In the genomic region with DNA sequence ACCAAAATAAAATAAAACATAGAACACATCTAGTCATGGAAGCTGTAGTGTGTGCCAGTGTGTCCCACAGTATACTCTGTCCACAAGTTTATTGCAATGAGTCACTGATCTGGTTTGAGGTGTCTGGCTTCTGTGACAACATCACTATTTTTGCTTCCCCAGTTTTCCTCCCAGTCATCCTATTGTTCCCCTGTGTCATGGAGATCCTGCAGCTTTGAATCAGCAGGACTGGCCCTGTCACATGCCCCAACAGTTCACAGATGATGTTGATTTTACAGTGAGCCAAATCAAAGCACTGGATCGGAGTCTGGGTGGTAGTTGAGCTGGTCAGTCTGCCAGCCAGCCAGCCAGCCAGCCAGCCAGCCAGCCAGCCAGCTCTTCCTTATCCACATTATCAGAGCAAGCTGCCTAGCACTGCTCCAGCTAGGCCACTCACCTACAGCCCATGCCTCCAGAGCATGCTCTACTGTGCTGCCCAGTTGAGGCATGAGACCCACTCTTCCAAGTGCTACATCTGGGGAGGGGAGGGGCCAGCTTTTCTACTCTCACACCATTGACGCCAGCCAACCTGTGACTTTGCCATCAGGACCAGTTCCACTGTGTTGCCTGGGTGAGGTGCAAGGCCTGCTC, we compare ENCODE assay signal across 21 mouse cellular contexts.
DNase-seq lines count a peak whose midpoint lies in the region; ATAC-seq and TF ChIP-seq lines count a peak whose summit lies in the region.
"Had no signal": no experiment of that assay in that cellular context is flagged by ENCODE, and none has a peak within 500 bp of the region (broad histone marks: within the 10 kb centered on the region; RNA-seq: fewer than 3 reads in every experiment).

No protein-coding gene starts in this region.

- H3K4me1 ChIP-seq in hindbrain, embryonic 16.5 days (ENCODE audit: control insufficient read depth, insufficient read depth, low read depth, low read length), result no peaks in the 10 kb centered on the region
- H3K4me1 ChIP-seq in hindbrain, embryonic 12.5 days, result no peaks in the 10 kb centered on the region
- H3K4me1 ChIP-seq in midbrain, embryonic 12.5 days, result 0 out of 2 replicates have a peak, but pooled peaks cover 3% of the 10 kb centered on the region
- no peaks in the 10 kb centered on the region for H3K4me1 ChIP-seq in midbrain, postnatal 0 days (ENCODE audit: insufficient read depth, low read length)
- H3K4me1 ChIP-seq: heart, embryonic 12.5 days; neural tube, embryonic 13.5 days had no signal

- DNase-seq in midbrain, postnatal 0 days (ENCODE audit: low spot score), result no peak
- peak; percentile 53 for DNase-seq in MN1 (ENCODE audit: low spot score)
- peak; percentile 16 for DNase-seq in fibroblast of lung, adult 2 months (ENCODE audit: low read depth)
- DNase-seq in adrenal gland, adult (ENCODE audit: inconsistent age in 2 of 2, low spot score in 1 of 2), result no peak
- DNase-seq: adrenal gland, postnatal 14 days; cerebellum, adult 2 months; kidney, postnatal 36 days; layer of hippocampus, adult 9-11 months; liver; lung, adult 18-20 months; lung, postnatal 36 days; thymus, postnatal 25 days had no signal

- WGBS in hindbrain, embryonic 16.5 days, result 72% methylated on average over 2 of the region's 2 CpGs
- 71% methylated on average over 2 of the region's 2 CpGs for WGBS in hindbrain, embryonic 12.5 days
- 81% methylated on average over 2 of the region's 2 CpGs for WGBS in midbrain, embryonic 12.5 days
- WGBS in midbrain, postnatal 0 days, result 86% methylated on average over 2 of the region's 2 CpGs

- ATAC-seq in hindbrain, embryonic 16.5 days, result peak; percentile 52; the same call in 1 of the 2 replicates
- no peak for ATAC-seq in hindbrain, embryonic 12.5 days (ENCODE audit: low FRiP score)
- ATAC-seq in midbrain, embryonic 12.5 days (ENCODE audit: low FRiP score, low read depth), result 0 out of 2 replicates have a peak, but pooled peaks have one; percentile 56
- ATAC-seq in midbrain, postnatal 0 days (ENCODE audit: low FRiP score), result no peak
- no peak for ATAC-seq in CD4-positive, CD25-positive, alpha-beta regulatory T cell, adult 4 months
- ATAC-seq: forebrain, embryonic 16.5 days; intestine, embryonic 16.5 days had no signal

- no peaks in the 10 kb centered on the region for H3K9me3 ChIP-seq in hindbrain, embryonic 16.5 days (ENCODE audit: control insufficient read depth, low read length)
- no peaks in the 10 kb centered on the region for H3K9me3 ChIP-seq in hindbrain, embryonic 12.5 days (replicated peaks)
- no peaks in the 10 kb centered on the region for H3K9me3 ChIP-seq in midbrain, embryonic 12.5 days
- no peaks in the 10 kb centered on the region for H3K9me3 ChIP-seq in midbrain, postnatal 0 days (ENCODE audit: low read length)
- H3K9me3 ChIP-seq: heart, embryonic 12.5 days; neural tube, embryonic 13.5 days had no signal

- no peak overlapping the region for H3K4me2 ChIP-seq in hindbrain, embryonic 16.5 days (ENCODE audit: low read length)
- no peak overlapping the region for H3K4me2 ChIP-seq in hindbrain, embryonic 12.5 days (replicated peaks)
- no peak overlapping the region for H3K4me2 ChIP-seq in midbrain, embryonic 12.5 days (replicated peaks)
- H3K4me2 ChIP-seq in midbrain, postnatal 0 days (ENCODE audit: low read depth, low read length, poor library complexity, severe bottlenecking), result no peak overlapping the region
- H3K4me2 ChIP-seq: heart, embryonic 12.5 days; neural tube, embryonic 13.5 days had no signal

- TF ChIP-seq CTCF in midbrain, postnatal 0 days (IDR thresholded peaks at IDR 0.05), result no peak

- H3K36me3 ChIP-seq in hindbrain, embryonic 16.5 days (ENCODE audit: control insufficient read depth, insufficient read depth, low read length), result no peaks in the 10 kb centered on the region
- H3K36me3 ChIP-seq in hindbrain, embryonic 12.5 days, result no peaks in the 10 kb centered on the region
- no peaks in the 10 kb centered on the region for H3K36me3 ChIP-seq in midbrain, embryonic 12.5 days
- H3K36me3 ChIP-seq in midbrain, postnatal 0 days (ENCODE audit: insufficient read depth, low read length), result no peaks in the 10 kb centered on the region
- H3K36me3 ChIP-seq: heart, embryonic 12.5 days; neural tube, embryonic 13.5 days had no signal

- no peaks in the 10 kb centered on the region for H3K27me3 ChIP-seq in hindbrain, embryonic 16.5 days (replicated peaks; ENCODE audit: control insufficient read depth, insufficient read depth, low read length)
- no peaks in the 10 kb centered on the region for H3K27me3 ChIP-seq in hindbrain, embryonic 12.5 days
- H3K27me3 ChIP-seq in midbrain, embryonic 12.5 days, result no peaks in the 10 kb centered on the region
- no peaks in the 10 kb centered on the region for H3K27me3 ChIP-seq in midbrain, postnatal 0 days (ENCODE audit: insufficient read depth, low read length)
- H3K27me3 ChIP-seq: CH12.LX; heart, embryonic 12.5 days; neural tube, embryonic 13.5 days had no signal

- no peak overlapping the region for H3K27ac ChIP-seq in hindbrain, embryonic 16.5 days (ENCODE audit: low read depth, low read length)
- H3K27ac ChIP-seq in hindbrain, embryonic 12.5 days, result no peak overlapping the region
- H3K27ac ChIP-seq in midbrain, embryonic 12.5 days (replicated peaks), result no peak overlapping the region
- no peak overlapping the region for H3K27ac ChIP-seq in midbrain, postnatal 0 days (ENCODE audit: low read depth, low read length)
- H3K27ac ChIP-seq: neural tube, embryonic 13.5 days had no signal

- H3K9ac ChIP-seq in hindbrain, embryonic 16.5 days (ENCODE audit: low read depth, low read length), result no peak overlapping the region
- no peak overlapping the region for H3K9ac ChIP-seq in hindbrain, embryonic 12.5 days
- H3K9ac ChIP-seq in midbrain, embryonic 12.5 days (replicated peaks), result no peak overlapping the region
- H3K9ac ChIP-seq in midbrain, postnatal 0 days (replicated peaks; ENCODE audit: low read length, poor library complexity, severe bottlenecking), result no peak overlapping the region
- H3K9ac ChIP-seq: heart, embryonic 12.5 days; neural tube, embryonic 13.5 days had no signal

- H3K4me3 ChIP-seq in hindbrain, embryonic 16.5 days (ENCODE audit: low read length), result no peak overlapping the region
- no peak overlapping the region for H3K4me3 ChIP-seq in hindbrain, embryonic 12.5 days
- H3K4me3 ChIP-seq in midbrain, embryonic 12.5 days, result no peak overlapping the region
- no peak overlapping the region for H3K4me3 ChIP-seq in midbrain, postnatal 0 days (ENCODE audit: low read depth, low read length)
- H3K4me3 ChIP-seq: heart, embryonic 12.5 days; neural tube, embryonic 13.5 days had no signal

Comparison
In these comparisons a context has a peak if more than half of its experiments do, and no peak if none do; other contexts are left out.
1. ATAC-seq: peak in hindbrain, embryonic 16.5 days (single experiment) and midbrain, embryonic 12.5 days (single experiment); none in hindbrain, embryonic 12.5 days (single experiment), midbrain, postnatal 0 days (single experiment) and CD4-positive, CD25-positive, alpha-beta regulatory T cell, adult 4 months (single experiment).
2. DNase-seq: peak in MN1 (single experiment) and fibroblast of lung, adult 2 months (single experiment); none in midbrain, postnatal 0 days (single experiment) and adrenal gland, adult (0 of 2).